Mouse (Mus musculus): Measurements from ENCODE around the gene Cmtm2a. TPM values are rescaled to one million over a fixed set of nuclear protein-coding genes. Genes with fewer than 3 reads are reported as not detected.
"Not testable (repeated sequence)": the region's sequence is repeated elsewhere in the genome, so short reads cannot be mapped to it uniquely, and the experiment has no call there.

The Cmtm2a gene
- polyA plus RNA-seq, 1 experiment, result not detected

- no peaks in the 10 kb centered on the region for H3K36me3 ChIP-seq (replicated peaks; ENCODE audit: low read length)
- TF ChIP-seq FLI1 (IDR thresholded peaks at IDR 0.05; ENCODE audit: low read length), result no peak
- no peak for TF ChIP-seq GATA1 (IDR thresholded peaks at IDR 0.05; ENCODE audit: borderline replicate concordance, low read length)
- H3K4me3 ChIP-seq (replicated peaks), result no peak overlapping the region
- H3K4me1 ChIP-seq, result no peaks in the 10 kb centered on the region; the same call in 1 of the 2 replicates
- H3K27me3 ChIP-seq (replicated peaks), result peaks cover 3% of the 10 kb centered on the region
- H3K9me3 ChIP-seq, result 0 out of 2 replicates have a peak, but pooled peaks cover 3% of the 10 kb centered on the region
These were observed 1.4 kb upstream of the Cmtm2a start for GRCm38 (mm10) chr8:104294396-104294795.

GRCm38 (mm10) chr8:104268937-104269440 lies 24.0 kb downstream of the Cmtm2a start:
- no peak for TF ChIP-seq FLI1 (IDR thresholded peaks at IDR 0.05; ENCODE audit: low read length)
- TF ChIP-seq GATA1 (IDR thresholded peaks at IDR 0.05; ENCODE audit: borderline replicate concordance, low read length), result no peak
- H3K27me3 ChIP-seq (replicated peaks), result peaks cover 4% of the 10 kb centered on the region
- H3K9me3 ChIP-seq, result peaks cover 12% of the 10 kb centered on the region
- H3K4me1 ChIP-seq, result no peaks in the 10 kb centered on the region
- H3K4me3 ChIP-seq (replicated peaks), result no peak overlapping the region
- peaks cover 8% of the 10 kb centered on the region for H3K36me3 ChIP-seq (replicated peaks; ENCODE audit: low read length)

- Histone ChIP-seq H3K27me3 (replicated peaks) (peaks cover 4% of the 10 kb centered on the region), H3K9me3 (peaks cover 10% of the 10 kb centered on the region; the same call in 1 of the 2 replicates), H3K4me1 (no peaks in the 10 kb centered on the region), H3K36me3 (replicated peaks; ENCODE audit: low read length) (peaks cover 15% of the 10 kb centered on the region), H3K4me3 (replicated peaks) (peak overlapping the region; percentile 60)
- TF ChIP-seq FLI1 (IDR thresholded peaks at IDR 0.05; ENCODE audit: low read length) (no peak), GATA1 (IDR thresholded peaks at IDR 0.05; ENCODE audit: borderline replicate concordance, low read length) (no peak)
These were observed 24.6 kb downstream of the Cmtm2a start for GRCm38 (mm10) chr8:104268368-104268767.

GRCm38 (mm10) chr8:104264271-104264935 lies 28.6 kb downstream of the Cmtm2a start:
- H3K4me1 ChIP-seq, result not testable (repeated sequence)
- peaks cover 33% of the 10 kb centered on the region for H3K36me3 ChIP-seq (replicated peaks; ENCODE audit: low read length)

GRCm38 (mm10) chr8:104261802-104262201 lies 31.2 kb downstream of the Cmtm2a start:
- H3K27me3 ChIP-seq (replicated peaks); H3K4me1 ChIP-seq; H3K9me3 ChIP-seq; H3K4me3 ChIP-seq (replicated peaks): not testable (repeated sequence)
- peaks cover 55% of the 10 kb centered on the region for H3K36me3 ChIP-seq (replicated peaks; ENCODE audit: low read length)

More at GRCm38 (mm10) chr8:104264271-104264935, 28.6 kb downstream of the Cmtm2a start:
- not testable (repeated sequence) for H3K27me3 ChIP-seq (replicated peaks); H3K9me3 ChIP-seq; H3K4me3 ChIP-seq (replicated peaks)

GRCm38 (mm10) chr8:104253016-104253415 lies 40.0 kb downstream of the Cmtm2a start:
- TF ChIP-seq FLI1 (IDR thresholded peaks at IDR 0.05; ENCODE audit: low read length) (no peak), GATA1 (IDR thresholded peaks at IDR 0.05; ENCODE audit: borderline replicate concordance, low read length) (no peak)
- H3K27me3 ChIP-seq (replicated peaks), result no peaks in the 10 kb centered on the region
- H3K36me3 ChIP-seq (replicated peaks; ENCODE audit: low read length), result peaks cover 16% of the 10 kb centered on the region
- H3K9me3 ChIP-seq, result peaks cover under 1% of the 10 kb centered on the region; the same call in 1 of the 2 replicates
- H3K4me3 ChIP-seq (replicated peaks), result no peak overlapping the region
- H3K4me1 ChIP-seq, result peaks cover 33% of the 10 kb centered on the region

GRCm38 (mm10) chr8:104251461-104251860 lies 41.5 kb downstream of the Cmtm2a start:
- Histone ChIP-seq H3K27me3 (replicated peaks) (no peaks in the 10 kb centered on the region), H3K36me3 (replicated peaks; ENCODE audit: low read length) (peaks cover 11% of the 10 kb centered on the region), H3K4me3 (replicated peaks) (peak overlapping the region; percentile 93), H3K9me3 (no peaks in the 10 kb centered on the region), H3K4me1 (peaks cover 49% of the 10 kb centered on the region)
- TF ChIP-seq FLI1 (IDR thresholded peaks at IDR 0.05; ENCODE audit: low read length) (no peak), GATA1 (IDR thresholded peaks at IDR 0.05; ENCODE audit: borderline replicate concordance, low read length) (no peak)

GRCm38 (mm10) chr8:104250439-104251367 lies 42.3 kb downstream of the Cmtm2a start, which contains the start of gene Cklf:
TSS of gene Cklf (plus strand) at chr8:104250861.
- H3K9me3 ChIP-seq, result no peaks in the 10 kb centered on the region
- TF ChIP-seq FLI1 (IDR thresholded peaks at IDR 0.05; ENCODE audit: low read length), result no peak
- TF ChIP-seq GATA1 (IDR thresholded peaks at IDR 0.05; ENCODE audit: borderline replicate concordance, low read length), result no peak
- peaks cover 55% of the 10 kb centered on the region for H3K4me1 ChIP-seq
- peak within 1 kb of the TSS; percentile 93 for H3K4me3 ChIP-seq (replicated peaks)
- H3K36me3 ChIP-seq (replicated peaks; ENCODE audit: low read length), result peaks cover 17% of the 10 kb centered on the region
- no peaks in the 10 kb centered on the region for H3K27me3 ChIP-seq (replicated peaks)

- peaks cover 24% of the 10 kb centered on the region for H3K36me3 ChIP-seq (replicated peaks; ENCODE audit: low read length)
- peaks cover 55% of the 10 kb centered on the region for H3K4me1 ChIP-seq
- no peak overlapping the region for H3K4me3 ChIP-seq (replicated peaks)
- H3K9me3 ChIP-seq, result no peaks in the 10 kb centered on the region
- no peak for TF ChIP-seq FLI1 (IDR thresholded peaks at IDR 0.05; ENCODE audit: low read length)
- TF ChIP-seq GATA1 (IDR thresholded peaks at IDR 0.05; ENCODE audit: borderline replicate concordance, low read length), result no peak
- no peaks in the 10 kb centered on the region for H3K27me3 ChIP-seq (replicated peaks)
These were observed 43.5 kb downstream of the Cmtm2a start for GRCm38 (mm10) chr8:104249442-104249996.
